Mouse (Mus musculus) ES-E14 (cell line): ENCODE measurements around the gene Padi6. TPM values are rescaled to one million over a fixed set of nuclear protein-coding genes. Genes with fewer than 3 reads are reported as not detected.

Experiments used
- DNase-seq: peaks from one replicate; pipeline ENCODE4 v3.0.0-alpha.2; 2013; ENCODE audit warnings: low read depth, low spot score
- H3K27ac ChIP-seq: 2 replicates; pipeline ENCODE4 v1.5.1; 2012; ENCODE audit warnings: low read depth, mild to moderate bottlenecking, low read length, moderate library complexity, mixed read lengths; ENCODE audit not compliant: poor library complexity, insufficient read depth, severe bottlenecking
- H3K36me3 ChIP-seq: 2 replicates; pipeline ENCODE4 v1.6.1; 2012; ENCODE audit warnings: mild to moderate bottlenecking, low read length, moderate library complexity, mixed read lengths; ENCODE audit not compliant: control insufficient read depth, poor library complexity, insufficient read depth, severe bottlenecking
- H3K4me1 ChIP-seq, 2 experiments: fragments of 150-350 bp in 1 of 2; sonication (generic) in 1 of 2; 2 replicates each; pipeline ENCODE4 v1.6.1; 2012; ENCODE audit warnings: low read length in 2 of 2, mild to moderate bottlenecking in 1 of 2, mixed read lengths in 1 of 2; ENCODE audit not compliant: control insufficient read depth in 2 of 2, insufficient read depth in 2 of 2, poor library complexity in 1 of 2
- H3K4me3 ChIP-seq, 2 experiments: fragments of 150-350 bp in 1 of 2; sonication (generic) in 1 of 2; 2 replicates each; pipeline ENCODE4 v1.5.1; 2012; ENCODE audit warnings: low read length in 2 of 2, low read depth in 1 of 2, mild to moderate bottlenecking in 1 of 2, mixed read lengths in 1 of 2; ENCODE audit not compliant: insufficient read depth in 1 of 2, poor library complexity in 1 of 2, severe bottlenecking in 1 of 2
- H3K9ac ChIP-seq: 2 replicates; pipeline ENCODE4 v1.6.1; 2012; ENCODE audit warnings: low read depth, mild to moderate bottlenecking, low read length, mixed read lengths; ENCODE audit not compliant: poor library complexity, insufficient read depth, severe bottlenecking
- H3K9me3 ChIP-seq: fragments of 150-350 bp; sonication (generic); 2 replicates; pipeline ENCODE4 v1.6.1; 2012; ENCODE audit warnings: low read depth, mild to moderate bottlenecking, low read length; ENCODE audit not compliant: control insufficient read depth, insufficient read depth
- CHD2 ChIP-seq: IDR thresholded peaks from 2 replicates; pipeline ENCODE4 v1.6.1; 2014; ENCODE audit warnings: mild to moderate bottlenecking, low read depth, low read length, inconsistent platforms
- HCFC1 ChIP-seq: IDR thresholded peaks from 2 replicates; pipeline ENCODE4 v1.6.1; 2012; ENCODE audit warnings: low read length, inconsistent platforms, borderline replicate concordance; ENCODE audit not compliant: insufficient read depth
- MAFK ChIP-seq: IDR thresholded peaks from 2 replicates; pipeline ENCODE4 v1.6.1; 2014; ENCODE audit warnings: mild to moderate bottlenecking, low read depth, low read length, inconsistent platforms; ENCODE audit not compliant: insufficient read depth
- ZC3H11A ChIP-seq: IDR thresholded peaks from 2 replicates; pipeline ENCODE4 v1.6.1; 2012; ENCODE audit warnings: low read depth, mild to moderate bottlenecking, inconsistent platforms, low read length, borderline replicate concordance
- ZNF384 ChIP-seq: IDR thresholded peaks from 2 replicates; pipeline ENCODE4 v1.6.1; 2012; ENCODE audit warnings: low read depth, low read length, inconsistent platforms
- in situ Hi-C, 2 experiments: fragments of 600-800 bp; cut with MboI; formaldehyde crosslinking; loops; one replicate each; pipeline ENCODE4 v1.15.1; 2025; ENCODE audit warnings: low sequenced_read_pairs in 2 of 2, inconsistent platforms in 1 of 2; ENCODE audit not compliant: unreplicated experiment in 2 of 2
- total RNA-seq: library from RNA; depleted of rRNA; stranded (reverse); fragments of 300-350 nt; gene quantifications from 2 replicates; pipeline ENCODE4 v1.2.3, GENCODE M21; 2012

Padi6 gene
- total RNA-seq, 1 experiment, result 0.09 TPM

GRCm38 (mm10) chr4:140780507-140780906, 38.1 kb upstream of the Padi6 start:
- TF ChIP-seq HCFC1 (no peak), ZC3H11A (no peak), CHD2 (no peak), ZNF384 (no peak), MAFK (no peak)
- no peak overlapping the region for H3K27ac ChIP-seq
- no peak overlapping the region for H3K4me3 ChIP-seq
- in situ Hi-C loops, result no loop called here
- no peaks in the 10 kb centered on the region for H3K4me1 ChIP-seq
- H3K9ac ChIP-seq, result no peak overlapping the region
- H3K36me3 ChIP-seq, result no peaks in the 10 kb centered on the region
- H3K9me3 ChIP-seq, result no peaks in the 10 kb centered on the region
- no peak for DNase-seq

GRCm38 (mm10) chr4:140779803-140780397, 37.5 kb upstream of the Padi6 start:
- no peak overlapping the region for H3K4me3 ChIP-seq
- no peaks in the 10 kb centered on the region for H3K4me1 ChIP-seq
- no peak for DNase-seq
- H3K9me3 ChIP-seq, result no peaks in the 10 kb centered on the region
- no peak overlapping the region for H3K27ac ChIP-seq
- H3K36me3 ChIP-seq, result no peaks in the 10 kb centered on the region
- in situ Hi-C loops, result no loop called here
- H3K9ac ChIP-seq, result no peak overlapping the region
- TF ChIP-seq MAFK (no peak), ZNF384 (no peak)

GRCm38 (mm10) chr4:140776623-140777022, 34.2 kb upstream of the Padi6 start:
- in situ Hi-C loops, result no loop called here
- Histone ChIP-seq H3K36me3 (no peaks in the 10 kb centered on the region), H3K9me3 (no peaks in the 10 kb centered on the region), H3K4me3 (no peak overlapping the region), H3K27ac (no peak overlapping the region), H3K9ac (no peak overlapping the region), H3K4me1 (peaks cover 0 to 13% of the 10 kb centered on the region in 2 experiments; a peak in 1 of 4 replicates)
- TF ChIP-seq CHD2 (no peak), HCFC1 (no peak), MAFK (no peak), ZC3H11A (no peak), ZNF384 (no peak)
- no peak for DNase-seq

GRCm38 (mm10) chr4:140775876-140776275, 33.4 kb upstream of the Padi6 start:
- DNase-seq, result no peak
- Histone ChIP-seq H3K4me1 (peaks cover 0 to 13% of the 10 kb centered on the region in 2 experiments; a peak in 1 of 4 replicates), H3K9ac (no peak overlapping the region), H3K9me3 (no peaks in the 10 kb centered on the region), H3K27ac (no peak overlapping the region), H3K36me3 (no peaks in the 10 kb centered on the region), H3K4me3 (no peak overlapping the region)
- in situ Hi-C loops, result no loop called here
- TF ChIP-seq HCFC1 (no peak), MAFK (no peak), CHD2 (no peak), ZC3H11A (no peak), ZNF384 (no peak)

- Histone ChIP-seq H3K27ac (no peak overlapping the region), H3K36me3 (no peaks in the 10 kb centered on the region), H3K9ac (no peak overlapping the region), H3K9me3 (no peaks in the 10 kb centered on the region), H3K4me3 (no peak overlapping the region), H3K4me1 (peaks cover 0 to 13% of the 10 kb centered on the region in 2 experiments; a peak in 1 of 4 replicates)
- no peak for DNase-seq
- TF ChIP-seq MAFK (no peak), ZNF384 (no peak), HCFC1 (no peak), ZC3H11A (no peak), CHD2 (no peak)
- in situ Hi-C loops, result no loop called here
Observed at GRCm38 (mm10) chr4:140774893-140775292, 32.5 kb upstream of the Padi6 start.
